Mouse (Mus musculus): Measurements from ENCODE around the gene Sspn.

Gene Sspn

GRCm38 (mm10) chr6:145934001-145934696 lies 2.7 kb downstream of the Sspn start:
- DNase-seq (ENCODE audit: low spot score), result peak; percentile 82

GRCm38 (mm10) chr6:145934697-145935240 lies 3.3 kb downstream of the Sspn start:
- DNase-seq (ENCODE audit: low spot score), result no peak

- DNase-seq (ENCODE audit: low spot score), result no peak
These were observed 4.5 kb downstream of the Sspn start for GRCm38 (mm10) chr6:145935912-145936311.

GRCm38 (mm10) chr6:145936511-145936910 lies 5.1 kb downstream of the Sspn start:
- no peak for DNase-seq (ENCODE audit: low spot score)

- DNase-seq (ENCODE audit: low spot score), result no peak
These were observed 9.4 kb downstream of the Sspn start for GRCm38 (mm10) chr6:145940852-145941251.

- DNase-seq (ENCODE audit: low spot score), result no peak
These were observed 11.0 kb downstream of the Sspn start for GRCm38 (mm10) chr6:145942263-145942966.

GRCm38 (mm10) chr6:145943414-145943813 lies 12.0 kb downstream of the Sspn start:
- no peak for DNase-seq (ENCODE audit: low spot score)

- DNase-seq (ENCODE audit: low spot score), result no peak
These were observed 14.4 kb downstream of the Sspn start for GRCm38 (mm10) chr6:145945700-145946344.

- DNase-seq (ENCODE audit: low spot score), result no peak
These were observed 17.6 kb downstream of the Sspn start for GRCm38 (mm10) chr6:145949049-145949448.

GRCm38 (mm10) chr6:145950626-145951025 lies 19.2 kb downstream of the Sspn start:
- DNase-seq (ENCODE audit: low spot score), result no peak

GRCm38 (mm10) chr6:145952594-145952993 lies 21.2 kb downstream of the Sspn start:
- no peak for DNase-seq (ENCODE audit: low spot score)

- no peak for DNase-seq (ENCODE audit: low spot score)
These were observed 21.9 kb downstream of the Sspn start for GRCm38 (mm10) chr6:145953121-145953896.

GRCm38 (mm10) chr6:145957427-145957965 lies 26.1 kb downstream of the Sspn start:
- DNase-seq (ENCODE audit: low spot score), result no peak

GRCm38 (mm10) chr6:145958070-145958469 lies 26.6 kb downstream of the Sspn start:
- peak; percentile 22 for DNase-seq (ENCODE audit: low spot score)

- no peak for DNase-seq (ENCODE audit: low spot score)
These were observed 29.6 kb downstream of the Sspn start for GRCm38 (mm10) chr6:145961047-145961446.

- no peak for DNase-seq (ENCODE audit: low spot score)
These were observed 32.5 kb downstream of the Sspn start for GRCm38 (mm10) chr6:145963966-145964365.

GRCm38 (mm10) chr6:145967693-145968092 lies 36.3 kb downstream of the Sspn start:
- no peak for DNase-seq (ENCODE audit: low spot score)

- DNase-seq (ENCODE audit: low spot score), result no peak
These were observed 36.9 kb downstream of the Sspn start for GRCm38 (mm10) chr6:145968301-145968818.

GRCm38 (mm10) chr6:145968821-145969220 lies 37.4 kb downstream of the Sspn start:
- DNase-seq (ENCODE audit: low spot score), result no peak

GRCm38 (mm10) chr6:145969572-145969971 lies 38.1 kb downstream of the Sspn start:
- no peak for DNase-seq (ENCODE audit: low spot score)

GRCm38 (mm10) chr6:145972107-145972506 lies 40.7 kb downstream of the Sspn start:
- DNase-seq (ENCODE audit: low spot score), result no peak

Data from embryo, embryonic 10.5 days (tissue).